Mouse (Mus musculus) liver, embryonic 16.5 days (tissue): Measurements from ENCODE around the gene Eps8l2. TPM values are rescaled to one million over a fixed set of nuclear protein-coding genes. Genes with fewer than 3 reads are reported as not detected.
"Not testable (repeated sequence)": the region's sequence is repeated elsewhere in the genome, so short reads cannot be mapped to it uniquely, and the experiment has no call there.

Experiments
- ATAC-seq: fragments of 200-750 bp; cut with Nextera tagmentation; 2 replicates; pipeline ENCODE4 v1.8.0; 2017; ENCODE audit warnings: low read depth, mild to moderate bottlenecking, moderate number of reproducible peaks, moderate library complexity
- H3K27ac ChIP-seq: fragments of 300-500 bp; sonication (generic); 2 replicates; pipeline ENCODE4 v1.5.1; 2014; ENCODE audit warnings: mild to moderate bottlenecking, low read length
- H3K27me3 ChIP-seq: fragments of 300-500 bp; sonication (generic); 2 replicates; pipeline ENCODE4 v1.6.1; 2014; ENCODE audit warnings: low read depth, low read length, mixed read lengths; ENCODE audit not compliant: control insufficient read depth, insufficient read depth
- H3K36me3 ChIP-seq: fragments of 300-500 bp; sonication (generic); 2 replicates; pipeline ENCODE4 v1.6.1; 2014; ENCODE audit warnings: mild to moderate bottlenecking; ENCODE audit not compliant: control insufficient read depth, insufficient read depth
- H3K4me1 ChIP-seq: fragments of 300-500 bp; sonication (generic); 2 replicates; pipeline ENCODE4 v1.6.1; 2014; ENCODE audit warnings: low read depth, low read length, mixed read lengths; ENCODE audit not compliant: control insufficient read depth
- H3K4me2 ChIP-seq: fragments of 300-500 bp; sonication (generic); 2 replicates; pipeline ENCODE4 v1.6.1; 2014; ENCODE audit warnings: low read depth, low read length, mixed read lengths
- H3K4me3 ChIP-seq: fragments of 300-500 bp; sonication (generic); 2 replicates; pipeline ENCODE4 v1.5.1; 2014; ENCODE audit warnings: low read depth, mild to moderate bottlenecking, low read length
- H3K9ac ChIP-seq: fragments of 300-500 bp; sonication (generic); 2 replicates; pipeline ENCODE4 v1.6.1; 2014; ENCODE audit warnings: low read depth, low read length
- H3K9me3 ChIP-seq: fragments of 300-500 bp; sonication (generic); replicated peaks from 2 replicates; pipeline ENCODE4 v1.6.1; 2016; ENCODE audit warnings: low read length; ENCODE audit not compliant: control insufficient read depth
- WGBS: fragments of 180-500 bp; shearing (Covaris S2); extraction: QIAGEN DNeasy Blood & Tissue Kit; methylation state at CpG from one replicate; pipeline ENCODE4 v1.1.7; 2014; ENCODE audit not compliant: insufficient replicate concordance; 5-methylcytosine and 5-hydroxymethylcytosine counted together
- polyA plus RNA-seq: library from polyadenylated mRNA; unstranded; fragments of >200 nt; fragmentation: Nextera tagmentation; extraction: Ambion mirVana; gene quantifications from 2 replicates; pipeline ENCODE4 v1.2.1, GENCODE M21; 2015

The Eps8l2 gene
- polyA plus RNA-seq, 1 experiment from 2014 or later, result 34.0 TPM

GRCm38 (mm10) chr7:141391625-141392551 is 53.2 kb downstream of the Eps8l2 start, which contains the start of gene Taldo1:
TSS of gene Taldo1 (plus strand) at chr7:141392199.
- Histone ChIP-seq H3K27ac (peak within 1 kb of the TSS; percentile 98), H3K4me3 (peak within 1 kb of the TSS; percentile 77), H3K27me3 (no peaks in the 10 kb centered on the region), H3K4me1 (peaks cover 75% of the 10 kb centered on the region), H3K36me3 (peaks cover 12% of the 10 kb centered on the region), H3K9ac (peak within 1 kb of the TSS; percentile 82), H3K9me3 (no peaks in the 10 kb centered on the region), H3K4me2 (peak within 1 kb of the TSS; percentile 94)
- peak; percentile 79 for ATAC-seq
- WGBS, result under 1% methylated on average over 57 of the region's 57 CpGs

- H3K27ac ChIP-seq, result peak overlapping the region; percentile 98
- no peaks in the 10 kb centered on the region for H3K9me3 ChIP-seq
- H3K4me1 ChIP-seq, result peaks cover 67% of the 10 kb centered on the region
- peaks cover 13% of the 10 kb centered on the region for H3K36me3 ChIP-seq
- H3K9ac ChIP-seq, result peak overlapping the region; percentile 82
- H3K4me2 ChIP-seq, result peak overlapping the region; percentile 80
- peak overlapping the region; percentile 77 for H3K4me3 ChIP-seq
- peak; percentile 56 for ATAC-seq
- 10% methylated on average over 9 of the region's 9 CpGs for WGBS
- H3K27me3 ChIP-seq, result no peaks in the 10 kb centered on the region
These were observed 54.0 kb downstream of the Eps8l2 start for GRCm38 (mm10) chr7:141392552-141393222.

- peak overlapping the region; percentile 77 for H3K4me3 ChIP-seq
- peak overlapping the region; percentile 80 for H3K4me2 ChIP-seq
- H3K27me3 ChIP-seq, result no peaks in the 10 kb centered on the region
- H3K9ac ChIP-seq, result peak overlapping the region; percentile 41
- 15% methylated on average over 7 of the region's 7 CpGs for whole genome bisulfite sequencing
- no peaks in the 10 kb centered on the region for H3K9me3 ChIP-seq
- peaks cover 28% of the 10 kb centered on the region for H3K36me3 ChIP-seq
- H3K27ac ChIP-seq, result peak overlapping the region; percentile 98
- peak; percentile 54 for ATAC-seq
- peaks cover 52% of the 10 kb centered on the region for H3K4me1 ChIP-seq
These were observed 55.5 kb downstream of the Eps8l2 start for GRCm38 (mm10) chr7:141394158-141394557.

DNA sequence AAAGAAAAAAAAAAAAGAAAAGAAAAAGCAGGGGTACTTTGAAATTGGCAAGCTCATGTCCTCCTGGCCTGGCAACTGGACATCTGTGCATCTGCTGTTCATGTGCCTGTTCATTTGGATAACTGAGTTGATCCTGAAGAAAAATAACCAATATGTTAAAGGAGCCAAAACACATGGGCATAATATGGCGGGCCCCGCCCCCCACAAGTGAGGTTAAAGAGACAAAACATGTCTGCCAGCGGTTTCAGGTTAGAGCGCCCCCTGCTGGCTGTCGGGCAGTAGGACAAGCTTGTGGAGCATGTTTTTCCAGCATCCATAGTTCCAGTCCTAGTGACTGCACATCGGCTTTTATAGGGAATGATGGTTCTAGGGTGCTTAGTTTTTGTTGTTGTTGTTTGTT is 56.1 kb downstream of the Eps8l2 start:
- no peak for ATAC-seq
- Histone ChIP-seq H3K27me3 (no peaks in the 10 kb centered on the region), H3K36me3 (peaks cover 34% of the 10 kb centered on the region), H3K4me3 (no peak overlapping the region), H3K4me2 (peak overlapping the region; percentile 80), H3K4me1 (peaks cover 46% of the 10 kb centered on the region), H3K9ac (no peak overlapping the region), H3K27ac (peak overlapping the region; percentile 98), H3K9me3 (no peaks in the 10 kb centered on the region)
- WGBS, result 12% methylated on average over 6 of the region's 6 CpGs

- peaks cover 40% of the 10 kb centered on the region for H3K4me1 ChIP-seq
- H3K4me3 ChIP-seq, result no peak overlapping the region
- ATAC-seq, result no peak
- 41% methylated on average over 1 of the region's 1 CpGs for WGBS
- no peak overlapping the region for H3K9ac ChIP-seq
- no peak overlapping the region for H3K4me2 ChIP-seq
- H3K36me3 ChIP-seq, result peaks cover 40% of the 10 kb centered on the region
- peak overlapping the region; percentile 1; the same call in 1 of the 2 replicates for H3K27ac ChIP-seq
- no peaks in the 10 kb centered on the region for H3K9me3 ChIP-seq
- H3K27me3 ChIP-seq, result no peaks in the 10 kb centered on the region
These were observed 56.7 kb downstream of the Eps8l2 start for GRCm38 (mm10) chr7:141395348-141395747.

DNA sequence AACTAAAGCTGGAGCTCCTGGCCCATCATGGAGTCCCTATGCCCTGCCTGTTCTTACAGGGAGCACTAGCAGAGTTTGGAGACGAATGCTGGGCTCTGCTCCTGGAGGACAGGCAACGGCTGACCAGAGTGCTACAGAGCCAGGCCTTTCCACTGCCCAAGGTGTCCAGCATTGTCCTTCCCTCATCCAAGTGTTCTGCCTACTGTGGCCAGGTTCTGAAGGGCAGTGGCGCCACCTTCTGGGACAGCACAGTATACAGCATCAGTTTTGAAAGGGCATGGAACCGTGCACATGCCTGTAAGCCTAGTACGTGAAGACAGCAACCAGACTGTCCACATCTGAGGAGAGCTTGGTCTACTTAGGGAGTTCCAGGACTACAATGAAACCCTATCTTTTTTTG is 64.6 kb downstream of the Eps8l2 start:
- WGBS, result 43% methylated on average over 5 of the region's 5 CpGs
- H3K36me3 ChIP-seq, result peaks cover 54% of the 10 kb centered on the region
- ATAC-seq, result peak; percentile 54

DNA sequence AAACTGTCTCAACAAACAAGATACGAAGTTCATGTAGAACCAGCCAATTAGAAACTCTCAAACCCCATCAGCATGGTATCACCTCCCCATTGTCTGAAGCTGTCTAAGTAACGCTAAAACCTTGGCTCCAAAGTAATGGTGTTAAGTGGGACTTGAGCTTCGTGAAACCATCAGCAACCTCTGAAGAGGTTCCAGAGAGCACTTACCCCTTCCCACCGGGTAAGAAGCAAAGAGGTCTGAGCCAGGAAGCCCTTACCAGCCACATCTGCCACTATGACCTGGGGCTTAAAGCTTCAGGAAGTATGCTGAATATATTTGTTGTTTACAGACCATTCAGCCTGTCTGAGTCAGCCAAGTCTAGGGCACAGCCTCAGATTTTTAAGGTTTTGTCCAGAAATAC is 66.8 kb downstream of the Eps8l2 start:
- H3K4me3 ChIP-seq, result no peak overlapping the region
- WGBS, result 69% methylated on average over 4 of the region's 4 CpGs
- no peaks in the 10 kb centered on the region for H3K9me3 ChIP-seq
- H3K27ac ChIP-seq, result no peak overlapping the region
- H3K4me1 ChIP-seq, result peaks cover 4% of the 10 kb centered on the region
- no peaks in the 10 kb centered on the region for H3K27me3 ChIP-seq
- no peak overlapping the region for H3K4me2 ChIP-seq
- no peak for ATAC-seq
- peaks cover 39% of the 10 kb centered on the region for H3K36me3 ChIP-seq
- 0 out of 2 replicates have a peak overlapping the region, but pooled peaks have one; percentile 22 for H3K9ac ChIP-seq

More for the DNA sequence above, 64.6 kb downstream of the Eps8l2 start:
- Histone ChIP-seq H3K4me1 (no peaks in the 10 kb centered on the region), H3K9me3 (no peaks in the 10 kb centered on the region), H3K27ac (no peak overlapping the region), H3K4me3 (no peak overlapping the region), H3K27me3 (no peaks in the 10 kb centered on the region), H3K9ac (no peak overlapping the region), H3K4me2 (no peak overlapping the region)

DNA sequence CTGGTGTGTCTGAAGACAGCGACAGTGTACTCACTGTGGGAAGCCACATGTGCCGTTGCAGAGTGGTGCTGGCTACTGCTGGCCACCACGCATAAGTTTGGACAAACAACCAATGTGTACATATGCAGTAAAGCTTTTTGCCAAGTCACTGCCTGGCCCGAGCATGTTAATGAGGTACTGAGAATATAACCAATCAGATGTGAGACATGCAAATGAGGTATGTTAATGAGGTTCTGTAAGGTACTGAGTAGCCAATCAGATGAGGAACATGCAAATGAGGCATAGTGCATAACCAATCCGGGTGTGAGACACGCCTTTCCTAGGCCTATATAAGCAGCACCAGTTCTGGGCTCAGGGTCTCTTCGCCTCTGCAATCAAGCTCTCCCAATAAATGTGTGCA is 69.0 kb downstream of the Eps8l2 start:
- not testable (repeated sequence) for H3K27me3 ChIP-seq, H3K4me1 ChIP-seq, ATAC-seq, H3K4me3 ChIP-seq, H3K4me2 ChIP-seq, H3K9ac ChIP-seq, H3K27ac ChIP-seq, H3K9me3 ChIP-seq
- 90% methylated on average over 7 of the region's 7 CpGs for WGBS
- H3K36me3 ChIP-seq, result peaks cover 17% of the 10 kb centered on the region
